Mouse (Mus musculus) embryonic facial prominence, embryonic 11.5 days (tissue): ENCODE measurements at regions not wholly inside any gene's neighbourhood (a gene's known extent, or its start where the extent isn't known, plus 50 kb on each side); places are given as distances from the start of the nearest gene placed in this dataset.

Experiments
- ATAC-seq: fragments of 200-750 bp; cut with Nextera tagmentation; replicated peaks from 2 replicates; pipeline ENCODE4 v1.8.0; 2017; ENCODE audit warnings: low read depth; ENCODE audit not compliant: insufficient number of reproducible peaks, low FRiP score, low TSS enrichment
- DNase-seq: peaks from one replicate; pipeline ENCODE4 v3.0.0-alpha.2; 2015; ENCODE audit warnings: low spot score
- H3K27ac ChIP-seq: fragments of 300-500 bp; sonication (generic); replicated peaks from 2 replicates; pipeline ENCODE4 v1.5.1; 2014; ENCODE audit warnings: mild to moderate bottlenecking, low read depth, low read length, control low read depth
- H3K27me3 ChIP-seq: fragments of 300-500 bp; sonication (generic); 2 replicates; pipeline ENCODE4 v1.6.1; 2014; ENCODE audit warnings: mild to moderate bottlenecking, low read length, moderate library complexity, mixed read lengths; ENCODE audit not compliant: control insufficient read depth, insufficient read depth
- H3K36me3 ChIP-seq: fragments of 300-500 bp; sonication (generic); replicated peaks from 2 replicates; pipeline ENCODE4 v1.6.1; 2014; ENCODE audit warnings: low read depth, mild to moderate bottlenecking, low read length, moderate library complexity, mixed read lengths; ENCODE audit not compliant: control insufficient read depth, insufficient read depth
- H3K4me1 ChIP-seq: fragments of 300-500 bp; sonication (generic); 2 replicates; pipeline ENCODE4 v1.6.1; 2014; ENCODE audit warnings: low read length, mixed read lengths; ENCODE audit not compliant: control insufficient read depth, insufficient read depth
- H3K4me2 ChIP-seq: fragments of 300-500 bp; sonication (generic); 2 replicates; pipeline ENCODE4 v1.6.1; 2014; ENCODE audit warnings: low read depth, mild to moderate bottlenecking, control low read depth, low read length, moderate library complexity
- H3K4me3 ChIP-seq: fragments of 300-500 bp; sonication (generic); 2 replicates; pipeline ENCODE4 v1.5.1; 2014; ENCODE audit warnings: low read depth, low read length, control low read depth
- H3K9ac ChIP-seq: fragments of 300-500 bp; sonication (generic); replicated peaks from 2 replicates; pipeline ENCODE4 v1.6.1; 2014; ENCODE audit warnings: mild to moderate bottlenecking, control low read depth, low read length
- H3K9me3 ChIP-seq: fragments of 300-500 bp; sonication (generic); replicated peaks from 2 replicates; pipeline ENCODE4 v1.6.1; 2016; ENCODE audit warnings: mild to moderate bottlenecking, low read length, inconsistent platforms, mixed read lengths; ENCODE audit not compliant: control insufficient read depth
- WGBS: fragments of 180-500 bp; shearing (Covaris S2); extraction: QIAGEN DNeasy Blood & Tissue Kit; methylation state at CpG from one replicate; pipeline ENCODE4 v1.1.7; 2014; 5-methylcytosine and 5-hydroxymethylcytosine counted together

GRCm38 (mm10) chr14:55338010-55338409 lies 116.2 kb downstream of the Dhrs2 start:
- H3K4me3 ChIP-seq, result no peak overlapping the region
- WGBS, result 82% methylated on average over 9 of the region's 9 CpGs
- no peak for DNase-seq
- no peak overlapping the region for H3K27ac ChIP-seq
- H3K36me3 ChIP-seq, result no peaks in the 10 kb centered on the region
- no peaks in the 10 kb centered on the region for H3K27me3 ChIP-seq
- ATAC-seq, result no peak
- no peaks in the 10 kb centered on the region for H3K4me1 ChIP-seq
- no peak overlapping the region for H3K4me2 ChIP-seq
- no peaks in the 10 kb centered on the region for H3K9me3 ChIP-seq
- H3K9ac ChIP-seq, result no peak overlapping the region

GRCm38 (mm10) chr14:55338500-55338899 lies 116.7 kb downstream of the Dhrs2 start:
- Histone ChIP-seq H3K9ac (no peak overlapping the region), H3K4me3 (no peak overlapping the region), H3K4me1 (no peaks in the 10 kb centered on the region), H3K36me3 (no peaks in the 10 kb centered on the region), H3K4me2 (no peak overlapping the region), H3K27ac (no peak overlapping the region), H3K27me3 (no peaks in the 10 kb centered on the region), H3K9me3 (no peaks in the 10 kb centered on the region)
- 53% methylated on average over 7 of the region's 7 CpGs for WGBS
- DNase-seq (no peak), ATAC-seq (no peak)

GRCm38 (mm10) chr14:55339036-55339614 lies 117.3 kb downstream of the Dhrs2 start:
- Histone ChIP-seq H3K4me3 (no peak overlapping the region), H3K9ac (no peak overlapping the region), H3K4me1 (no peaks in the 10 kb centered on the region), H3K9me3 (no peaks in the 10 kb centered on the region), H3K36me3 (no peaks in the 10 kb centered on the region), H3K4me2 (no peak overlapping the region), H3K27me3 (no peaks in the 10 kb centered on the region), H3K27ac (no peak overlapping the region)
- 66% methylated on average over 9 of the region's 9 CpGs for WGBS
- ATAC-seq (no peak), DNase-seq (no peak)

- H3K4me3 ChIP-seq, result no peak overlapping the region
- 61% methylated on average over 1 of the region's 1 CpGs for WGBS
These were observed 121.5 kb downstream of the Dhrs2 start for GRCm38 (mm10) chr14:55343341-55343740.

GRCm38 (mm10) chr14:55343914-55344313 lies 122.1 kb downstream of the Dhrs2 start:
- 80% methylated on average over 5 of the region's 5 CpGs for WGBS

More at GRCm38 (mm10) chr14:55343341-55343740, 121.5 kb downstream of the Dhrs2 start:
- H3K9me3 ChIP-seq, result no peaks in the 10 kb centered on the region
- no peaks in the 10 kb centered on the region for H3K36me3 ChIP-seq
- H3K9ac ChIP-seq, result no peak overlapping the region
- H3K4me2 ChIP-seq, result no peak overlapping the region
- no peaks in the 10 kb centered on the region for H3K27me3 ChIP-seq
- no peak overlapping the region for H3K27ac ChIP-seq
- ATAC-seq (no peak), DNase-seq (no peak)
- no peaks in the 10 kb centered on the region for H3K4me1 ChIP-seq

GRCm38 (mm10) chr14:55345091-55345490 lies 123.3 kb downstream of the Dhrs2 start:
- Histone ChIP-seq H3K27ac (no peak overlapping the region), H3K4me1 (no peaks in the 10 kb centered on the region), H3K4me2 (no peak overlapping the region), H3K9me3 (no peaks in the 10 kb centered on the region), H3K4me3 (no peak overlapping the region), H3K9ac (no peak overlapping the region), H3K27me3 (no peaks in the 10 kb centered on the region), H3K36me3 (no peaks in the 10 kb centered on the region)
- no peak for ATAC-seq
- WGBS, result 90% methylated on average over 5 of the region's 5 CpGs
- no peak for DNase-seq

More at GRCm38 (mm10) chr14:55343914-55344313, 122.1 kb downstream of the Dhrs2 start:
- ATAC-seq (no peak), DNase-seq (no peak)
- Histone ChIP-seq H3K36me3 (no peaks in the 10 kb centered on the region), H3K9me3 (no peaks in the 10 kb centered on the region), H3K9ac (no peak overlapping the region), H3K4me1 (no peaks in the 10 kb centered on the region), H3K4me3 (no peak overlapping the region), H3K27ac (no peak overlapping the region), H3K27me3 (no peaks in the 10 kb centered on the region), H3K4me2 (no peak overlapping the region)

- Histone ChIP-seq H3K9ac (no peak overlapping the region), H3K36me3 (no peaks in the 10 kb centered on the region), H3K9me3 (no peaks in the 10 kb centered on the region), H3K4me2 (no peak overlapping the region), H3K27me3 (no peaks in the 10 kb centered on the region), H3K4me3 (no peak overlapping the region), H3K27ac (no peak overlapping the region), H3K4me1 (no peaks in the 10 kb centered on the region)
- no peak for DNase-seq
- WGBS, result 83% methylated on average over 4 of the region's 4 CpGs
- ATAC-seq, result no peak
These were observed 126.3 kb downstream of the Dhrs2 start for GRCm38 (mm10) chr14:55348098-55348497.

- no peak for DNase-seq
- H3K4me1 ChIP-seq, result no peaks in the 10 kb centered on the region
- 69% methylated on average over 2 of the region's 2 CpGs for WGBS
These were observed 121.3 kb upstream of the Dhrs4 start for GRCm38 (mm10) chr14:55357258-55357657.

More at GRCm38 (mm10) chr14:55357258-55357657, 121.3 kb upstream of the Dhrs4 start:
- Histone ChIP-seq H3K36me3 (no peaks in the 10 kb centered on the region), H3K4me3 (no peak overlapping the region), H3K9ac (no peak overlapping the region), H3K4me2 (no peak overlapping the region), H3K27me3 (no peaks in the 10 kb centered on the region), H3K9me3 (no peaks in the 10 kb centered on the region), H3K27ac (no peak overlapping the region)
- ATAC-seq, result no peak
